ENCODE assay signal across 11 mouse cellular contexts in the genomic region with DNA sequence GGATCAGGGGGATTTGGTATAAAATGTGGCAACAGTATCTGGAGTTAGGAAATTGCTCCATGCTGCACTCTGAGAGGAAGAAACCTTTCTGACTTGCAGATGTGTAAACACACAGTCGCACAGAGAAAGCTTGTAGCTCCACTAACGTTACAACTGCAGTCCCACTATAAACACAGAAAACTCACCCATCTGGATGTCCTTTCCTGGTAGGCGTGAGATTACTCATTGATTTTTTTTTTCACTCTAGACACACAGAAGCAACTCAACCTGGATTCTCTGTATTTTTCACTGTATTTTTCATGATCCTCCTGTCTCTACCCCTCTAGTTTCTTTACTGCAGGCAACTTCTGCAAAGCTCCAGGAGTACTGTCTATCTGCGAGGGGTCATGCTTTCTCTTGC.
"Had no signal": no experiment of that assay in that cellular context is flagged by ENCODE, and none has a peak within 500 bp of the region (broad histone marks: within the 10 kb centered on the region; RNA-seq: fewer than 3 reads in every experiment).

No protein-coding gene starts in this region.

- ATAC-seq: liver, postnatal 0 days; lung, postnatal 0 days; midbrain, embryonic 15.5 days had no signal

- DNase-seq: liver, embryonic 13.5 days; liver, postnatal 0 days; lung, adult 2 months; lung, postnatal 14 days; lung, postnatal 36 days; right cerebral cortex, postnatal 14 days; thymus, adult 2 months; thymus, postnatal 25 days; thymus, postnatal 4 days had no signal
